Mouse (Mus musculus): ENCODE results near the gene Elovl5.

Gene Elovl5

GRCm38 (mm10) chr9:77917074-77917621 is at the start of gene Elovl5:
Gene Elovl5, plus strand, starts transcription at chr9:77917364.
- peak; percentile 82 to 92 for DNase-seq (ENCODE audit: low spot score in 2 of 2)

- DNase-seq (ENCODE audit: low spot score in 2 of 2): no peak
Measured at GRCm38 (mm10) chr9:77891501-77891900, 25.7 kb upstream of the Elovl5 start.

- no peak for DNase-seq (ENCODE audit: low spot score in 2 of 2)
Measured at GRCm38 (mm10) chr9:77898551-77898950, 18.6 kb upstream of the Elovl5 start.

- DNase-seq (ENCODE audit: low spot score in 2 of 2): no peak
Measured at GRCm38 (mm10) chr9:77904133-77904532, 13.0 kb upstream of the Elovl5 start.

- DNase-seq (ENCODE audit: low spot score in 2 of 2): no peak
Measured at GRCm38 (mm10) chr9:77909572-77910269, 7.4 kb upstream of the Elovl5 start.

- DNase-seq (ENCODE audit: low spot score in 2 of 2): peak; percentile 73 to 91
Measured at GRCm38 (mm10) chr9:77910270-77911240, 6.6 kb upstream of the Elovl5 start.

GRCm38 (mm10) chr9:77911508-77912229 is 5.5 kb upstream of the Elovl5 start:
- DNase-seq (ENCODE audit: low spot score in 2 of 2): no peak

- no peak for DNase-seq (ENCODE audit: low spot score in 2 of 2)
Measured at GRCm38 (mm10) chr9:77912246-77912645, 4.9 kb upstream of the Elovl5 start.

- DNase-seq (ENCODE audit: low spot score in 2 of 2): no peak
Measured at GRCm38 (mm10) chr9:77914616-77915015, 2.5 kb upstream of the Elovl5 start.

- no peak for DNase-seq (ENCODE audit: low spot score in 2 of 2)
Measured at GRCm38 (mm10) chr9:77915791-77916190, 1.4 kb upstream of the Elovl5 start.

GRCm38 (mm10) chr9:77917622-77918131 is 513 bp downstream of the Elovl5 start:
- peak in 1 of 2 experiments; percentile 47 for DNase-seq (ENCODE audit: low spot score in 2 of 2)

GRCm38 (mm10) chr9:77918211-77918610 is 1.0 kb downstream of the Elovl5 start:
- no peak for DNase-seq (ENCODE audit: low spot score in 2 of 2)

GRCm38 (mm10) chr9:77918961-77919670 is 2.0 kb downstream of the Elovl5 start:
- DNase-seq (ENCODE audit: low spot score in 2 of 2): no peak

GRCm38 (mm10) chr9:77920481-77920880 is 3.3 kb downstream of the Elovl5 start:
- no peak for DNase-seq (ENCODE audit: low spot score in 2 of 2)

GRCm38 (mm10) chr9:77921366-77922260 is 4.4 kb downstream of the Elovl5 start:
- DNase-seq (ENCODE audit: low spot score in 2 of 2): no peak

- no peak for DNase-seq (ENCODE audit: low spot score in 2 of 2)
Measured at GRCm38 (mm10) chr9:77923774-77924173, 6.6 kb downstream of the Elovl5 start.

GRCm38 (mm10) chr9:77924199-77924598 is 7.0 kb downstream of the Elovl5 start:
- DNase-seq (ENCODE audit: low spot score in 2 of 2): no peak

GRCm38 (mm10) chr9:77926151-77926550 is 9.0 kb downstream of the Elovl5 start:
- DNase-seq (ENCODE audit: low spot score in 2 of 2): no peak

GRCm38 (mm10) chr9:77926911-77927310 is 9.7 kb downstream of the Elovl5 start:
- no peak for DNase-seq (ENCODE audit: low spot score in 2 of 2)

GRCm38 (mm10) chr9:77927431-77927830 is 10.3 kb downstream of the Elovl5 start:
- no peak for DNase-seq (ENCODE audit: low spot score in 2 of 2)
